Mouse (Mus musculus) gastrocnemius, postnatal 4 days (tissue): ENCODE measurements at regions not wholly inside any gene's neighbourhood (a gene's known extent, or its start where the extent isn't known, plus 50 kb on each side); places are given as distances from the start of the nearest gene placed in this dataset.

ENCODE experiments used
- DNase-seq, 2 experiments: peaks; one replicate each; pipeline ENCODE4 v3.0.0; 2021 to 2022; ENCODE audit warnings: low spot score in 2 of 2, mixed read lengths in 2 of 2

DNA sequence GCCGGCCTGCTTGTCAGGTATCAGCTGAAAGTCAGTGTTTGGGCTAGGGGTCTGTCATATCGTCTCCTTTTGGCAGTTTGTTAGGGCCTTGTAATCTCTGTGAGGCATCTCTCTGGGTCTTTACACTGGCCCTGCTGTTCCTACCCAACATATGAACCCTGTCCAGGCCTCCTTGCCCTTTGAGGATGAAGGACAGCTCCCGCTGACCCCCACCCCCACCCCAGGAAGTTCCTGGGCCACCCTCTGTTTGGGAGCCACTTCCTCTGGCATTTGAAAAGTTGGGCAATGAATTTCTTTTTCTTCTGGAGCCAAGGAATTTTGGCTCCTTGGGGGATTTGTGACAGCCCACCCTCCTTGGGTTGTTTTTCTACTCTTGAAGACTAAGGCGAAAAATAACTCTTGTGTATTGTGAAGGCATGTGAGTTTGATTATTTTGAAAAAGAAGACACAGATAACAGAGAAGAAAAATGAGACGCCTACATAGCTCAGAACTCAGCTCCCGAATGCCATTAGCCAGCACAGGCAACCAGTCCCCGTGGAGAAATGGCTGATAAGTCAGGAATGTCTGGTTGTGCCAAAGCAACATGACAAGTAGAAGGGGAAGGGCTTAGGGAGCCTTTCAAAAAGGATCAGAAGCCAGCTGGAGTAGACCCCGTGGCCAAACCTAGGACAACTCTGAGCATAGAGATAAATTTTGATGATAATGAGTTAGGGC lies 249.5 kb downstream of the Gm49356 start:
- no peak for DNase-seq

DNA sequence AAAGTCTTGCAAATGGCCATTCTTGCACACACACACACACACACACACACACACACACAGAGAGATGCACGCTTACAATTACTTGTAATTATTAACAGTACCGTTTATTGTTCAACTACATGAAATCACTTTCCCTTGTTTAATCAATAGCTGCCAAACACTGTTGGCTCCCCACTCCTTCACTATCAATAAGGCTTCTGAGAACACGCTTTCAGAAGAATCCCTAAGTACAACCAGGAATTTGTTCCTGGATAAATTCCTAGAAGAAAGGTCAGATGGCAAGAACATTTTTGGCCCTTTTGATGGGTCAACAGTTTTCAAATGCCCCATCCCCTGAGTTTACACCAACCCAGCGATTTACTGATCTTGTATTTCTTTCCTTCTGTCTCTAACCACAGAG lies 252.5 kb downstream of the Gm49356 start:
- DNase-seq: no peak

DNA sequence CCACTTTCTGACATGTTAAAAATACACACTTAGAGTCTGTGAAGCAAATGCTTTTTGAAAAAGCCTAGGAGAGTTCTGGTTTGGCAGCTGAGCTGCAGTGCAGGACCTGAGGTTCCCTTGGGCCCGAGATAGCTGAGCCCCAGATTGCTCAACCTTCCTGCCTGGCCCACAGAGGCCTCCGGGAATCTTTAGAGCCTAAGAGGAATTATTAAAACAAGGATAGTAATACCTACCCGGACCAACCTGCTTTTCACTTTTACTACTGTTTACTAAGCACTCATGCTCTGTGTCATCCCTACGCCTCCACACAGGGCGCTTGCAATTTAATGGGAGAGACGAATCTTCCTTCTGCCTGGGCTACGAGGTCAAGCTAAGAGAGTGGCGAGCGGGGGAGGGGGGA lies 253.4 kb downstream of the Gm49356 start:
- DNase-seq: no peak

DNA sequence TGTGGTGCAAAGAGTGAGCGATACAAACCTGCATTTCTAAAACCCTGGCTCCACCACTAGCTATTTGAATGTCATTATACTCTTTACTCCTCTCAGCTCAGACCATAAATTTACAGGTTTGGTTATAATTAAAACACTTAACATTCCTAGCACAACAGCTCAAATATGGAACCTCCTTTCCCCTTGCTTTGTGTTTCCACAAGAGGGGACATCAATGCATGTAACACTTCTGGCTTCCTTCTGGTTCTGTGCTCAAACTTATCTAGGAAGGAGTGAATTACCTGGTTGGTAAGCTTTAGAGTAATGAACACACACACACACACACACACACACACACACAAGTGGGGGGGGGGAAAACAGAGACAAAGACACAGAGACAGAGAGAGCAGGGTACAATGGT lies 254.8 kb downstream of the Gm49356 start:
- no peak for DNase-seq

DNA sequence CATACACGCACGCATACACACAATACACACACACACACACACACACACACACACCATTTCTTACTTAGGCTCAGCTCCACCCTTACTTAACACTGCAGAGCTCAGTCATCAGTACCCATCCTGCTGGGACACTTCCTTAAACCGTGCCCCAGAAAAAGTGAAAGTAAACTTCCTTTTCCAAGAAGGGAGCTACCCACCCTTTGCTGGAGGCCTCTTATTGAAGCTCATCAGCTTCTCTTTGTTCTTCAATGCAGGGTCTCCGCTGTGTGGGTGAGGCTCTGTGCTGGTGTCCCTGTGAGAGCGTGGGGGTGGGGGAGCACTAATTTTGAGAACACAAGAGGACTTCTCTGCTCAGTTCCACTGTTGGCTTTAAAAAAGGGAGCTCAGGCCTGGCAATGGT lies 256.6 kb downstream of the Gm49356 start:
- DNase-seq: no peak

DNA sequence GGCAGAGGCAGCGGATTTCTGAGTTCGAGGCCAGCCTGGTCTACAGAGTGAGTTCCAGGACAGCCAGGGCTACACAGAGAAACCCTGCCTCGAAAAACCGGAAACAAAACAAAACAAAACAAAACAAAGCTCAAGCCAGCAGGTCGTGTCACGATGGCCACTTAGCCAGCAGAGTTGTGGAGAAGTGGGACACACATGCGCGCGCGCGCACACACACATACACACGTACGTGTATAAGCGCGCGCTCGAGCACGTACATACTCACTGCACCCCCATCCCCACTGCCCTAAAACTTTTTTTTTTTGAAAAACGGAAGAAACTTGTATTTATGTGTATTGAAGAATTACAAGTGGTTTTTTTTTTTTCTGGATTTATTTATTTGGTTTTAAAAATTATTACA lies 257.0 kb downstream of the Gm49356 start:
- DNase-seq: no peak

DNA sequence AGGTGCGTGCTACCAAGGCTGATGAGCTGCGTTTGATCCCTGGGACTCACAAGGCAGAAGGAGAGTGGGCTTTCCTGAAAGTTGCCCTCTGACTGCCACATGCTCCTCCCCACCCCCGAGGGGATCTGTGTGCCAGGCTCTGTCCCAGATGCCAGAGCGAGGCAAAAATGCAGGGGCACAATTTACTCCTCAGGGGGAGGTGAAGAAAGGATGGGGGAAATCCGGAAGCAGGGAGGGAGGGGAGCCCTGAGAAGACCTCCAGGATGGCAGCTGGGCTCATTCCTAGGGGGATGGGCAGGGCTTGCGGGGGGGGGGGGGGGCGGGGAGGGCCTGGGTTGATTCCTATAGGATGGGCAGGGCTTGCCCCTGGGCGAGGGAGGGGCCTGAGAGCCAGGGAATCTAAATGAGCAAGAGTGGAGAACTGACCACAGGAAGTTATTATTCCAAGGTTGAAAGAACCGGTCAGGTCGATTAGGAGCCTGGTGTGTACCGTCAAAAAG lies 257.5 kb downstream of the Gm49356 start:
- no peak for DNase-seq

DNA sequence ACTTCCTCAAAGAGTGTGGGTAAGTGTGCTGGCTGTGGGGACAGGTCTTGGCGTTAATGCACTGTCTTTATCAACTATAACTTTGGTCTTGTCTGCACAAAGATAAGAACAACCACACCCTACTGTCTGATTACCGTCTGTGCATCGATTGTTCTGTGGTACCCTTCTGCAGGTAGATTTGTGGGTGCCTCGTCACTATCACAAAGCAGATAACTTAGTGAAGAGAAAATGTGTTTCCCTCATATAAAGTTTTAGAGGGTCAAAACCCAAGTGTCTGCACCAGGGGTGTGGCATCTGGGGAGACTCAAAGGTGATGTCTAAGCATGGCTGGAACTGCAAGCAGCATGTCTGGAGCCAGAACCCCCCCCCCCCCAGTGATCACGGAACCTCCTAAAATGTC lies 259.4 kb downstream of the Gm49356 start:
- DNase-seq: no peak

DNA sequence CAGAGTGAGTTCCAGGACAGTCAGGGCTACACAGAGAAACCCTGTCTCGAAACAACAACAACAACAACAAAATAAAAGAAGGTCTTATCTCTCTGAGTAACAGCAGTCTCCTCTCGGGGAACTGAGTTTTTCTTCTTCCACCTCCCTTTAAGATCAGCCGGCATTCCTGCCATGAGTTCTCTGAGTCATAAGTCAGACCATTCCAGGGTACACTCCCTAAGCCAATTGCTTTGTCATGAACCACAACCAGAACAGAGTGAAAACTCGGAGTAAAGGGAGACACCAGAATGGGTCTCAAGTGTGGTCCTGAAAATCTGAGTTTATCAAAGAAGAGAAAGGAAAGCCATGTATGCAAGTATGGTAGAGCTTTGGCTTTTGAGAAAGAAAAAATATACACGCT lies 262.4 kb downstream of the Gm49356 start:
- DNase-seq: no peak

DNA sequence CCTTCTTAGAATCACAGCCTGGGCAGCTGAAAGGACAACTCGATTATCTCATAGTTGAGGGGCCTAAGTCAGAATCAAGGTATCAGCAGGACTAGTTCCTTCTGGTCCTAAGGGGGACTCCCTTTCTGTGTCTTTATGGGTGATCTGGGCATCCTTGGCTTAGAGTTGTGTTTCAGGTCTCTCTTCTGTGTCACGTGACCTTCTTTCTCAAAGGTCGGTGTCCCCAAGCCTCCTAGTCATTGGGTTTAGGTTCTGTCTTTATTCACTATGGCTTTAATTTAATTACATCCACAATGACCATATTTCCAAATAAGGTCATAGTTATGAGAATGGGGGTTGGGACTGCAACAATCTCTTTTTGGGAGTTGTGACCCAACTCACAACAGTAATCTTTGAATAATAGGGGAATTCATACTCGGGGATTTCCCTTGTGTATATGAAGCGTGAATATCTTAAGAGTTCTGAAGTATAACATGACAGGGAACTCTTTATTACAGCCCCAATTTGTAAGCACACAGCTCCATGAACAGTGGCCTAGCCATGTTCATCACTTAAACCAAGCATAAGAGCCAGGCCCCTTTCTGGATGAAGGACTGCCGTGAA lies 263.8 kb downstream of the Gm49356 start:
- no peak for DNase-seq

DNA sequence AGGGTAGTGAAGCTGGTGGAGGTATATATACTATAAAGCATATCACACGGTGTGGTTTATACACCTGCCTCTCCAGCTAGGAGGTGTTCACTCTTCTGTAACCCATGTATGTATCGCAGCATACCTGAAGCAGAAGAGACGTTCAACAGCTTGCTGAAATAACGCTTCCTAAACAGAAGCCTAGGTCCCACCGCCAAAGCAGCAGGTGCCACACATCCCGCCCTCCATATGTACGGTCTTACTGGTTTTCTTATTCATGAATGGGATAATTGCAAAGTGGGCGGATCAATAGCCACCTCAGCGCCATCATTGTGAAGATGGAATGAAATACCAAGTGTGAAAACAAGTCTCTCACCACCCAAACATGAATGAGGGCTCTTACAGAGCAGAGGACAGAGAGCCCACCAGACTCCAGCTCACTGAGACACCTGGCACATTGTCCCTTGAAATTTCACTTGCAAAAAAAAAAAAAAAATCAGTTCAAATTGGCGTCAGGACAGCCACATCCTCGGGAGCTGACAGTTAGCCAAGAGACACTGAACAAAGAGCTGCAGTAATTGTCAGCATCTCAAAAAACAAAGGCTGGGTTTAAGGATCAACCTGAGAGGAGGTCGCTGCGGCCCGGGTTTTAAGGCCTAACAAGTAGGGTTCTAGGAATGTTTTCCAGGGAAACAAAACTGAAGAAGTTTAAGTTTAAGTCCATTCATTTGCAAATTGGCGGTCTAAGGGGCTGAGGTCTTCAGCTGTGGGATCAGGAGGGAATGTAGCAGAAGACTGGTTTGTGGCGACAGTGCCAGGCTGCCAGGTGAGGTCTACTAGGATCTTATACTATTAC lies 264.5 kb downstream of the Gm49356 start:
- DNase-seq: no peak

DNA sequence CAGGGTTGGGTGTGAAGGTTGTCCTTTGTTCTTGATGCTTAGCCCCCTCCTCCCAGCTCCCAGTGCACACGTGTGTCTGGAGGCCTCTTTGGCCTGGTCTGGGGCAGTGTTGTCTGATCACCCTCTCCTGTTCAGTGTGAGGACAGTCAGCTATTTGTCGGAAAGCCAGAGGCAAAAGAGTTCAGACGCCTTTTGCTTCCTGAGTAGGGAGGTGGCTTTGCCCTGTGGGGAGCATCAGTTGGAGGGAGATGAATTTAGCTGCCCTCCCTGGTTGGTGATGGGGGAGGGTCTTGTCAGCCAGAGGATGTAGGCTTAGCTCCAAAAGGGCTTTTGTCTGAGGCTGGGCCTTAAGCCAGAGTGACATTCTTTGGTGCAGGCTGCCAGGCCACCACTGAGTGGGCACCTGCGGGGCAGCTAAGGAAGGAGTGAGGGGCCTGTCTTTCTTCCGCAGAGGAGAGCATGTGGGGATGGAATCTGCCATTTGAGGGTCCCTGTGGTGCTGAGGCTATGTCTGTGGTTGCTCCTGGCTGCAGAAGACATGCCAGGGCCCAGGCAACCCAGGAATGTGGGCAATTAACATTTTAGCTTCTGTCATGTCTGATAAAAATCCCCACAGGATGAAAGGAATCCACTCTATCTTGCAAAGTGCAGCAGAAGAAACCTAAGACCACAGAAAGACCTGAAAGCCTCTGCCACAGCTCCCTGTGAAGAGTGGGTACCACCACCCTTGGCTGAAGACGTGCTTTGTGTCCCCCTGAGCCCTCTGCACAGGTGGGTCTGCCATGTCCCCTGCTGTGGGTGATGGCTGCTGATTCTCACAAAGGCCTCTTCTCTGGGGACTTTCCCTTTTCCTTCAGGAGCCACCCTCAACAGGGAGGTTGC lies 265.6 kb downstream of the Gm49356 start:
- DNase-seq: no peak

DNA sequence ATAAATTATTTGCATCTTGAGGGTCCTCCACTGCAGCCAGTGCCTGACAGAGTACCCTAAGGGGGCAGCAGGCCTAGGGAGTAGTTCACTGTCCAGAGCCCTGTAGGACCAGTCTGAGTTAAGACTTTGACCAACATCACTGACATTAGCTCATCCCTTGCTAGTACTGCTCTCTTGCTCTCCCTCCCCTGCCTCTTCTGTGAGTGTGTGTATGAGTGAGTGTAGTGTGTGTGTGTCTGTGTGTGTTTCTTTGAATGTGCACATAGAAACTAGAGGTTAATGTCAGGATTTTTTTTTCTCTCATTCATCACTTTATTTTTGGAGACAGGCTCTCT lies 266.2 kb downstream of the Gm49356 start:
- no peak for DNase-seq

DNA sequence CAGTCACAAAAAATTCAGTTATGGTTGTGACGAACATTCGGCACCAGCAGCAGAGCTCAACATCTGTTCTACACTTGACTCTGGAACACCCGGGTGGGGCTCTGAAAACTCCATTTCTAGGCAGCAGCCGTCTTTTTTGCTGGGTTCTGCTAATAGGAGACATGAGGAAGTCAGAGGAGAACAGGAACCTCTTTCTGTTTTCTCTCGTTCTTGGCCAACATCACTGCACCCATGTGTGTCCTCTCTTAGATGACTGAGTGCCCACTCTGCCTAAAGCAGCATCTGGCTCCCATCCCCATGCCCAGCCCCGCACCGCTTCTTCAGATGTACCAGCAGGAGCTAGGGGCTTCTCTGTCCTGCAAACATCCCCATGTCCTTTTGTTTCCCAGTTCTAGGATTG lies 267.2 kb downstream of the Gm49356 start:
- DNase-seq: no peak

DNA sequence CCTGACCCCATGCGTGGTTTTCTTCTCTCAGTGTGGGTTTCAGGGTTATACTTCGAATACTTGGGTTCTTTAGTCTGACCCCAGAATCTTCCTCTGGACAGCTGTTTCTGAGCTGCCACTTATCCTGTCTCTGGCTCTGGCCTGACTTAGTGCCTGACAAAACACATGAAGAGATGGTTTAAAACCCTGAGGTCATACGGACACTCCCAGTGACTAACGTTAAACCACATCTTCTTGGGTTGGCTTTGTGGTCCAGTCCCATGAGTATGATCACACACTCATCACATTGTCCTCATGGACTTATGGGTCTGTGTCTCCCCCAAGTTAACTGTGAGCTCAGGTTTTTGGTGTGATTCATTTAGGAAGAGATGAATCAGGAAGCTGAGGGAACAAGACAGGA lies 269.7 kb downstream of the Gm49356 start:
- DNase-seq: no peak

DNA sequence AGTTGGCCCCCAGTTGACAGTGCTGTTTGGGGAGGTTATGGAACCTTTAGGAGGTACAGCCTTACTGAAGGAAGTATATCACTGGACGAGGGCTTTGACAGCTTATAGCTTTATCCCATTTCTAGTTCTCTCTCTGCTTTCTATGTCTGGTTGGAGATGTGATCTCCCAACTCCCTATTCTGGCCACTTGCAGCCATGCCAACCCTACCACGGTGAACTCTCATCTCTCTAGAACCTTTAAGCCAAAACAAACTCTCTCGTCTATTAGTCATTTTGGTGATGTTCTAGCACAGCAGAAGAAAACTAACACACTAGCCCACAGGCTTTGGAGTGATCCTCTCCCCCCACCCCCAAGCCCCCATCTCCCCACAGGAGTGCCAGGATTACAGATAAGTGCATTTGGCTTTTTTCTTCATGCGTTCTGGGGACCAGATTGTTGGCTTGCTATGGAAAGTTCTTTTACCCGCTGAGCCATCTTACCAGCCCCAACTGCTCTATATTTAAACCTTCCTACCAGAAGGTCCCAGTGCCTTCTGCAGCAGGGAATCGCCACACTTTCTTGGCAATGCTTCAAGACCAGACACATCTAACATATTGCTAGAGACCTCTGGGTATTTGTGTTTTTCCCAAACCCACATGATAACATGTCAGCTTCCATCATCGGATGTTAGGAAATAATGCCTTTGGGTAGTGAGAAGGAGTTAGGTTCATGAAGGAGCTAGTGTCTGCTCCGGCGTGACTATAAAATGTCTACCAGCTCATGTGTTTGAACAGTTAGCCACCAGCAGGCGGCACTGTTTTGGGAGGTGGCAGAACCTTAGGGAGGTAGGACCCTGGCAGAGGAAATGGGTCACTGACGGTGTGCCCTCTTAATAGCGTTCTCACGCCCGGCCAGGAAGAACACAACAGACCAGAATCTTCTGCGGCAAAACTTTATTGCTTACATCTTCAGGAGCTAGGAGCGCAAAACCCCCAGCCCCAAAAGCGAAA lies 272.1 kb downstream of the Gm49356 start:
- no peak for DNase-seq

DNA sequence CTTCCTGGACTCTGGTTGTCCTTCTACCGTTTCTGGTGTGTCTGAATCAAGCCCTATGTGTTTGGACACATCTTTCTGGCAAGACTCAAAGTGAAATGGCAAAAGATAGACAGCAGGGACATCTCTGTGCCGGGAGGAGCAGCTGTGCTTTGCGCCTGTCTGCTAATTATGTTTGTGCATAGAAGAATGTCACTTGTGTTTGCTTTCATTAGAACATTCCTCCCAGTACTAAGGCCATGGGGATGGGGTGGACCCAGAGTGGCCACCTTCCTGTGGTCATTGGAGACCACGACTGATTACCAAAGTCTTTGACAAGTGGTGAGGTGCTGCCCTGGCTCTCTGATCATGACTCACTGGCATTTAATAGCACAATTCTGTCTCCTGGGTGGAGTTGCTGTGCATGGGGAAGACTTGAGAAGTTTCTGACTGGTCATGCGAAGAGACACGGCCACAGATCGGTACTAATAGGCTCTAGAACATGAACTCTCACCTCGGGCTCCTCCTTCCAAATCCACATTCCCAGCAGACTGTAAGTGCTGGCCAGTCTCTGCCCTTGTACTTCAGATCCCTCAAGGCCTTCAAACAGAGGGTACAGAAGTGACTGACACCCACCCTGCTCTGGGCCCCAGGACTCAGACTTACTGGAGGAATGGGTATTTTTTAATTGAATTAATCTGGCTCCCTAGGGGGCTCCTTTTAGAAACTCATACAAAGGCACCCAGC lies 279.0 kb downstream of the Gm49356 start:
- DNase-seq: no peak

DNA sequence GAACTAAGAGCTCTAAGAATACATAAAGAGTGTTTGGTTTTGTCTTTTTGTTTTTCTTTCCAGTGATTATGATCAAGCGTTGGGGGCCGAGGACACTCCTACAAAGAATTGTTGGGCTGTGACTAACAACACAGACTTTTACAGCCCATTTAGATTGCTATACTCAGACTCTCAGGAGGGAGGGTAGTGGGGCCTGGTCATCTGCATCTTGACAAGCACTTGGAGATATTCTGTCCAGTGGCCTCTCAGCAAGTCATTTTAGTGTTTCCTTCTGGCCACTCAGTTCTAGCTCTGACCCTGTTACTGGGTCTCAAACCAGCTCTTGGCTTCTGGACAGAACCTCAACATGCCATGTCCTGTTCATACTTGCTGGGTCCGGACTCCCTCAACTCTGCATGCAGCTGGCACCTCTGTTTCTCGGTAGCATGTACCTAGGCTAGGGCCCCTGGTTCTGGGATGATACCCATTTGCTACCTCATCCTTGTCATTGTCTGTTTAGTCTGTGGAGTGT lies 279.6 kb downstream of the Gm49356 start:
- DNase-seq: no peak

DNA sequence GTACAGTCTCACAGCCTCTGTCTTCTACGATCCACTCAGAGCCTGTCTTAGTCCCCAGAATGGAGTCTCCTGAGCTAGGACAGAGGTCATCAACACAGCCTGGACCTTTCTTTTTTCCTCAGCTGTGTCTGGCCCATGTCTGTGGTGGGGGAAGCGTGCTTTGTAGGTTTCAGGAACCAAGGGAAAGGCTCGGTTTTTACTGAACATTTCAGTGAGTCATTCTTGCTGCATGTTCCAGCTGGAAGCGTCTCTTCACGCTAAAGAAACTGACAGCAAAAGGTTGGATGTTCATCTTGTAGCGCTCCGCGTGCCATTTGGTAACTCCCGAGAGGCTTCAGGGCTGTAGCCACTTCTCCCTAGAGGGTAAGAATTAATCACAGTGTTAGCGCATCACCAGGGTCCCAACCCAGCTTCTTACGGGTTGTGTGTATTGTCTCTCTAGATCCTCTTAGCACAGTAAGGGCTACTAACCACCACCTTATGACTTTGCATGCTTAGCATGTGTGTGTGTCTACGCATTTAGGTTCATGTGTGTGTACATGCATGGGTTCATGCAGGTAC lies 280.2 kb downstream of the Gm49356 start:
- no peak for DNase-seq
